Mouse (Mus musculus) kidney, postnatal 25 days (tissue): ENCODE measurements around the gene Kazn.

ENCODE experiments used
- DNase-seq, 2 experiments: peaks; one replicate each; pipeline ENCODE4 v3.0.0; 2021; ENCODE audit warnings: mixed read lengths in 2 of 2

Kazn gene

GRCm38 (mm10) chr4:142074060-142074732 is 165.0 kb downstream of the Kazn start:
- peak in 1 of 2 experiments; percentile 1 for DNase-seq

DNA sequence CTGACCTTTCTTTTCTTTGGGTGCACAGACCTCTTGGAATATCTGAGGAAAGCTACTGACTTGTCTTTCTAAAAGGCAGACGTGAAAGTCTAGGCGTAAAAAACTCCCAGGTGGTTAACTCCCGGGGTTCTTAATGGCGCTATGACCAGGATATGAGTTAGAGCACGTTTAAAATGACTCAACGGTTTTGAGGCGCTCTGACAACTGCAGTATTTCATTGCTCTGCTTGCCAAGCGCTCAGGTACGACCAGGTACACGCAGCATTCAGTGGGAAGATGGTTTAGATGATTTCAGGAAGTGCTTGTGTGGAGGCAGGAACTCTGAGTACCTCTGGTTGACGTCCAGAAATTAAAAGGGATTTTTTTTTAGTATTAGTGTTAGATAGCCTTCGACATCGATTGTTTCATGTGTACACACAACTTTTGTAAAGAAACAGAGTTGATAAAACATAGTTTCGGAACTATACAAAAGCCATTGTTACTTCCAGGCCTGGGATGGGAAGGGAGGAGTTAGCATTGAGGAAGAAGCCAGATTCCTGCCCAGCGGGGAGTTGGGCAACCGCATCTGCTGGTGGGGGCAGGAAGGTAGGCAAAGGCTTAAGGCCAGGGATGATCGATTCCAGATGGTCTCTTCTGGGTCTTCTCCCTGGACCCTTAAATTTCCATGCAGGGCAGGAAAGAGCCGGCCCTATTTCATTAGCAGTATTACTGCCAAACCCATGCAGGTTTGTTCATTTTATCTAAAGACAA is 167.8 kb downstream of the Kazn start:
- DNase-seq = no peak

- peak; percentile 74 to 88 for DNase-seq
Measured at GRCm38 (mm10) chr4:142070840-142071239, 168.4 kb downstream of the Kazn start.

DNA sequence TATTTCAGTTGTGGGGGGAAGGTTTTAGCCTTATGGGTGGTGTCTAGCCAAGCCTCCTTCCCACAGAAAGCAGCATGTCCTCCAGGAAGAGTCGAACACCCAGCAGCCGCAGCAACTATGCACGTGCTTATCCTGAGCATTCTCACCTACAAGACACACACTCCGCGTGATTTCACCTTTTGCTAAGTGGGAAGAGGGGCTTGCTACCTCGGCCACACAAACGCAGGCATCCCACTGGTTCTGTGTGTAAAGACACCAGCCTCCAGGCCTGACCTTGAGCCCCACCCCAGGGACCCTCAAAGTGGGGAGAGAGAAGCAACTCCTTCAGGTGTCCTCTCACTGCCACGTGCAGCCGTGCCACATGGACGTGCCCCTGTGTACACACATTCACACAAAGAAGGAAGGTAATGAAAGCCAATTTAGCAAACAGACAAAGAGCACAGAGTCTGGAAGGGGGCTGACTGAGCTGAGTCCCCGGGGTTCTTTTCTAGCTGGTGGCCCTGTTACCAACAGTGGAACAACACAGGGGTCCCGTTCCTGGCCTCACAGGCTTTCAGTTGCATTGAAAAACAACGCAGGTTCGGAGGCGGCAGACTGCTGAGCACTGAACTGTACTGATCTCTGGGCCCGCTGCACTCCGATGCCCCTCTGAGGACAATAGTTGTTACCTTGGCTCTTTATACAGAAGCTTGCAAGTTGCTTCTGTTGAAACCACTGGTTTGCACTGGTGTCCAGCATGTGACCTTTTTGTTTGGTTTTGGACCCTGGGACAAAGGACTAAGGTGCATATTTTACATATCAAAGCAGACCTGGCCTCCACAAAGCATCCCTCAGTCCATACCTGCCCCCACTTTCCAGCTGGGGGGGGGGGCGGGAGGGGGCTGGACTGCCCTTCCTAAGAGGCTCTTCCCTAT is 170.0 kb downstream of the Kazn start:
- peak in 1 of 2 experiments; percentile 10 for DNase-seq

GRCm38 (mm10) chr4:142066576-142066975 is 172.6 kb downstream of the Kazn start:
- DNase-seq = peak; percentile 69 to 77

DNA sequence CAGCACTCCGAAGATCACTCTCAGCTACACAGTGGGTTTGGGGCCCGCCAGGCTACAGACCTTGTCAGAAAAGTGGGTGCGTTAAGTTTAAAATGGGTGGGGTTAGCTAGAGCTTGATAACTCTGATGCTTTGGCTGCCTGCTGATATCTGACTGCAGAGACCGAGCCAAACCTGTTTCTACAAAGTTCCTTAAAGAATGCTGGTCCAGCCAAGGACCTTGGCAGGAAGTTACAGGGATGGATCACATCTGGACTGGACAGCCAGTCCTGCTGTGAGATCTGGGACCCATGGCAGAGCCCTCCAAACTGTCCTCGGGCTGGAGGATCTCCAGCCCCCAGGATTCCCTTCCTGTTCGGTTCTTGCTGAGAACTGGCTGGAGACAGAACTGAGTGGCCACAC is 173.4 kb downstream of the Kazn start:
- no peak for DNase-seq

DNA sequence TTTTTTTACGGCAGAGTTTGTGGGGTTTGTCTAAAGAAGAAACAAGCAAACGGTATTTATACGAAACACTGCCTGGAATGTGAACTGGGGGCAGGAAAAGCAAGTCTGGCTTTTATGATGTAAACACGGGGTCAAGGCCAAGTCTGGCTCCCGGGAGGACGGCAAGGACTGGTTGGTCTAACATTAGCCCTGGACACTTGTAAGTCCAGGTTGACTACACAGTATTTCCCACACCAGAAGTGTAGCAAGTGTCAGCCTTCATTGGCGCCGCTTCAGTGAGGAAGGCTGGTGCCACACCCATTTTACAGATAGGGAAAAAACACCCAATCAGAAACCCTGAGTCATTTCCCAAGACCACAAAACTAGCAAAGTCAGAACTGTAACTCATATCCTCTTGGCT is 173.9 kb downstream of the Kazn start:
- DNase-seq = peak; percentile 65 to 82

- peak in 1 of 2 experiments; percentile 64 for DNase-seq
Measured at GRCm38 (mm10) chr4:142064582-142065228, 174.5 kb downstream of the Kazn start.

GRCm38 (mm10) chr4:142063057-142063534 is 176.1 kb downstream of the Kazn start:
- DNase-seq = no peak

- DNase-seq = peak in 1 of 2 experiments; percentile 75
Measured at GRCm38 (mm10) chr4:142061485-142062240, 177.5 kb downstream of the Kazn start.

- no peak for DNase-seq
Measured at GRCm38 (mm10) chr4:142060455-142061378, 178.5 kb downstream of the Kazn start.

- DNase-seq = no peak
Measured at GRCm38 (mm10) chr4:142059841-142060193, 179.4 kb downstream of the Kazn start.

DNA sequence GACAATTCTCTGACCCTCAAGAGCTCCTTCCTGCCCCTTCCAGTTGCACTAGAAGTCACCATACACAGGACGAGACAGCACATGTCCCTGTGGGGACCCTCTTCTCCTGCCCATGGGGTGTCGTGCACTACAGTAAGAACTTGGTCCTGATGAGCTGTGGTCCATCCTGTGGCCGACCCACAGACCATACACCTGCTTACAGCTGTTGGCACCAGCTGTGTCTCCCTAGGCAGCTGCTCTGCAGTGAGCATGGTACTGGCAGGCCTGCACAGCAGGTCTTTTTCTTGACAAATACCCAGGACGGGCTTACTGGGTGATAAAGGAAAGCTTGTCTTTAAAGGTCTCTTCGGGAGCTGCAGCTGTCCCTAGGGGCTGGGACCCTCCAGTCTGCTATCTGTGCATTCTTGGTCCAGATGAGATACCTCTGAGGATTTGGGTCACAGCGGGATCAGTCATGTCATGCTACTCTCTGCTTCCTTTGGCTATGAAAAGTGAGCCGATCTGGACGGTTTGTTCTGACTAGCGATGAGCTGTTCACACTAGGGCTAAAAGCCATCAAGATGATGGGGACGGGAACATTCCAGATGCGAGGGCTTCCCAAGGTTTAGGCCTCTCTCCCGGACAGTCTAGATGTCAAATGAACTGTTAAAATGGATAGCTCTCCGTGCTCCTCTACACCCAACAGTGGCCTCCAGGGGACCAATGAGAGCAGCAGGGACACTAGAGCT is 179.9 kb downstream of the Kazn start:
- no peak for DNase-seq

DNA sequence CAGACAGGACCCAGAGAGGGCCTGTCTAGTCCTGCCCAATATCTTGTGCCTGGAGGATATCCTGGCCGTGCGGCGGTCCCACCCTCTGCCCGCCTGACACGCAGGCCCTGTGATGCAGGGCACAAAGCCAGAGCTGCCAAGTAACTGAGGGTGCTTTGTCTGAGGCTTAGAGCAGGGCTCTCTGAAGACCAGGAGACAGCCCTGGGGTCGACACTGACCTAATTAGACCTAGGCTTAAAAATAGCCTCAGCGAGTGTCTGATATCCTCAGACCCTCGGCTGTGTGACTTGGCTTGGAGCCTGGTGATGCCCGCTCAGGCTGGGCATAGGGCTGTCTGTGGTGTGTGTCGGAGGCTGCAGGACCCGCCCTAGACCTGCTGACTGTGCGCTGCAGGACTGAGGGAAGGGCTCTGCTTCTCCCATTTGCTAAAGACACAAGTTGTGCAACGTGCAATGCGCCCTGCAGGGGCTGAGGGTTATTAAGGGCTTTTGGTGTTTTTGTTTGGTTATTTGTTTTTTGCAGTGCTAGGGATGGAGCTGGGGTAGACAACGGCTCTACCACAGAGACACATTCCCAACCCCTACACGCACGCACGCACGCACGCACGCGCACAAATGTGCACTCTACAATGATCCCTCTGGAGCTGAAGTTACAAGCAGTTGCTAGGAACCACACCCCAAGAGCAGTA is 181.5 kb downstream of the Kazn start:
- DNase-seq = no peak

DNA sequence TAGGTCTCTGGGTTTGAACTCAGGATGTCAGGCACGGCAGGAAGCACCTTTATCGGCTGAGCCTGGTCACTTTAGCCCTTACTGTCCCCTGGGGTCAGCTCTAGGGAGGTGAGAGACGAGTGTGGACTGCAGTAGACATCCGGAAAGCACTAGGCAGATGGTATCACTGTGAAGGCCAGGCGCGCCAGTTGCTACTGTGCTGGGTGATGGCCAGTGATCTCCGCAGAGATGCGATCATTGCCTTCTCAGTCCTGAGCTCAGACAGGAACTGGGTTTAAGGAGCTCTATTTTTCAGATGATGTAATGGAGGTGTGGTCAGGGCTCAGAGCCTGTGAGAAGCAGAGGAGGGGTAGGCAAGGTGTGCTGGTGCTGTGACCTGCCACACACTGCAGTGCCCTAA is 183.6 kb downstream of the Kazn start:
- DNase-seq = no peak

DNA sequence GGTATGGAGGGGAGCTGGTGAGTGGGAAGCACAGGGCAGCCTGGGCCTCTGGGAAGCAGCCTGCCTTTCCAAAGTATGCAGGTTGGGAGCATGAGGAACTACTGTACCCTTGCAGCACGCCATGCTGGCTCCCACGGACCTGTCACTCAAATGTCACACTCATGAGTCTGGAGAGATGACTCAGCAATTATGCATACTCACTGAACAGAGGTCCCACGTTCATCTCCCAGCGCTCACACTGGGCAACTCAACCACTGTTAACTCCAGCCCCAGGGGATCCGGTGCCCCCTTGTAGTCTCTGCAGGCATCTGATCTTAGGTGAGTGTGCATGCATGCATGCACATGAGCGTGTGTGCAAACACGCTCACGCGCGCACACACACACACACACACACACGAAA is 184.6 kb downstream of the Kazn start:
- peak in 1 of 2 experiments; percentile 59 for DNase-seq

- DNase-seq = peak in 1 of 2 experiments; percentile 60
Measured at GRCm38 (mm10) chr4:142053661-142054448, 185.3 kb downstream of the Kazn start.

DNA sequence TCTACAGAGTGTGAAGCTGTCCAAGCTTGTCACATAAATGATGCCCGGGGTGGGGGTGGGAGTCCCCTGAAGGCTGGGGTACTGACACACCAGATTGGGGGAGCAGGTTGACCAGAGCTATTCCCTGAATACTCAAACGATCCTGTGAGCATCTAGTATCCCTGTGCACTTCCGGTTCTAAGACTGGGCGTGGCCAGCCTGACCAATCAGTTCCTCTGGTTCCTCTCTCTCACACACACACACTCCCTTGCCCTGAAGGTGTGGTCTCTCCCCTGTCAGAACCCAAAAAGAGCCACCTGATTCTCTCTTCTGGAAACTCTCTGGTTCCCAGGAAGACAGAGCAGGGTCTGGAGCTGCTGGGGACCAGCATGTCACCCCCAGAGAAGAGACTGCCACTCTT is 185.9 kb downstream of the Kazn start:
- DNase-seq = peak in 1 of 2 experiments; percentile 77
